Mouse (Mus musculus) olfactory bulb, adult 2 months (tissue): ENCODE data around the gene Mob3c.

Experiments
- CTCF ChIP-seq: fragments of 200-500 bp; IDR thresholded peaks from 2 replicates; pipeline ENCODE4 v1.5.1; 2012; ENCODE audit warnings: low read depth, mild to moderate bottlenecking, low read length, moderate library complexity; ENCODE audit not compliant: insufficient read depth
- POLR2A ChIP-seq: fragments of 200-500 bp; IDR thresholded peaks from 2 replicates; pipeline ENCODE4 v1.6.1; 2012; ENCODE audit warnings: mild to moderate bottlenecking, low read depth, low read length, moderate library complexity; ENCODE audit not compliant: insufficient read depth

DNA sequence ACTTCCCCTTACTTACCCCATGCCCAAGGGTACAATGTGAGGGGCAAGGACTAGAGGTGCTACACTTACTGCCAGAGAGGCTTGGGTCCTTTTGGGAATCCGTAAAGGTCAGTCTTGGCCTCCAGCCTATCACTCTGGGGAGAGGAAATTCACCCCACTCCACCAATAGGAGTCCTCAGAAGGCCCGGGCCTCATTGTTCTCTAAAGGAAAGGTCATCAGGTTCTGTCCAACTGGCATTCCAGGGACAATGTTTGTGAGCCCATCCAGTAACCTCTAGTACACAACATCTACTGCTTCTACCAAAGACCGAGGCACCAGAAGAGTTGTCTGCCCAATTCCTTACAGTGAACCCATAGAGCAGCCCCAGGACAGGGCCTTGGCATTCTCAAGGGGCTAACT lies 47.0 kb upstream of the Mob3c start, which contains the start of gene Tex38:
- TF ChIP-seq CTCF (no peak), POLR2A (no peak)
